Mouse (Mus musculus): ENCODE results near the gene Irf2bpl.

The Irf2bpl gene

GRCm38 (mm10) chr12:86898448-86898847 lies 13.8 kb upstream of the Irf2bpl start:
- no peak for DNase-seq (ENCODE audit: low read depth, low spot score)

GRCm38 (mm10) chr12:86897769-86898273 lies 13.2 kb upstream of the Irf2bpl start:
- no peak for DNase-seq (ENCODE audit: low read depth, low spot score)

- no peak for DNase-seq (ENCODE audit: low read depth, low spot score)
Observed at GRCm38 (mm10) chr12:86896921-86897512, 12.4 kb upstream of the Irf2bpl start.

GRCm38 (mm10) chr12:86896441-86896890 lies 11.9 kb upstream of the Irf2bpl start:
- DNase-seq (ENCODE audit: low read depth, low spot score), result no peak

- no peak for DNase-seq (ENCODE audit: low read depth, low spot score)
Observed at GRCm38 (mm10) chr12:86895703-86896409, 11.3 kb upstream of the Irf2bpl start.

GRCm38 (mm10) chr12:86894841-86895428 lies 10.3 kb upstream of the Irf2bpl start:
- DNase-seq (ENCODE audit: low read depth, low spot score), result no peak

GRCm38 (mm10) chr12:86894184-86894839 lies 9.7 kb upstream of the Irf2bpl start:
- peak; percentile 98 for DNase-seq (ENCODE audit: low read depth, low spot score)

- no peak for DNase-seq (ENCODE audit: low read depth, low spot score)
Observed at GRCm38 (mm10) chr12:86893326-86894183, 9.0 kb upstream of the Irf2bpl start.

- no peak for DNase-seq (ENCODE audit: low read depth, low spot score)
Observed at GRCm38 (mm10) chr12:86892711-86893311, 8.2 kb upstream of the Irf2bpl start.

- no peak for DNase-seq (ENCODE audit: low read depth, low spot score)
Observed at GRCm38 (mm10) chr12:86891786-86892702, 7.4 kb upstream of the Irf2bpl start.

- no peak for DNase-seq (ENCODE audit: low read depth, low spot score)
Observed at GRCm38 (mm10) chr12:86891454-86891785, 6.8 kb upstream of the Irf2bpl start.

- DNase-seq (ENCODE audit: low read depth, low spot score), result no peak
Observed at GRCm38 (mm10) chr12:86890796-86891301, 6.3 kb upstream of the Irf2bpl start.

- DNase-seq (ENCODE audit: low read depth, low spot score), result no peak
Observed at GRCm38 (mm10) chr12:86890091-86890720, 5.6 kb upstream of the Irf2bpl start.

GRCm38 (mm10) chr12:86889103-86889644 lies 4.6 kb upstream of the Irf2bpl start:
- no peak for DNase-seq (ENCODE audit: low read depth, low spot score)

- DNase-seq (ENCODE audit: low read depth, low spot score), result no peak
Observed at GRCm38 (mm10) chr12:86888130-86889069, 3.8 kb upstream of the Irf2bpl start.

GRCm38 (mm10) chr12:86887381-86888129 lies 3.0 kb upstream of the Irf2bpl start:
- no peak for DNase-seq (ENCODE audit: low read depth, low spot score)

- no peak for DNase-seq (ENCODE audit: low read depth, low spot score)
Observed at GRCm38 (mm10) chr12:86886446-86886965, 1.9 kb upstream of the Irf2bpl start.

All from forelimb bud, embryonic 11.5 days (tissue).